In genomic region chr10:116912850-116913249, GRCm38 (mm10) we compare ENCODE assay signal across 26 mouse cellular contexts. TPM values are rescaled to one million over a fixed set of nuclear protein-coding genes. Genes with fewer than 3 reads are reported as not detected.
A peak's percentile ranks its signal among the peaks of the same experiment; 100 is the strongest.
DNase-seq lines count a peak whose midpoint lies in the region; ATAC-seq and TF ChIP-seq lines count a peak whose summit lies in the region.
"Had no signal": no experiment of that assay in that cellular context is flagged by ENCODE, and none has a peak within 500 bp of the region (broad histone marks: within the 10 kb centered on the region; RNA-seq: fewer than 3 reads in every experiment).

No protein-coding gene starts in this region.

- H3K27me3 ChIP-seq in spleen, adult 2 months (ENCODE audit: control insufficient read depth, insufficient read depth, low read length): no peaks in the 10 kb centered on the region
- no peaks in the 10 kb centered on the region for H3K27me3 ChIP-seq in embryonic facial prominence, embryonic 12.5 days
- H3K27me3 ChIP-seq in embryonic facial prominence, embryonic 14.5 days (replicated peaks; ENCODE audit: control insufficient read depth, insufficient read depth, low read length): no peaks in the 10 kb centered on the region
- H3K27me3 ChIP-seq in stomach, embryonic 15.5 days (replicated peaks): no peaks in the 10 kb centered on the region
- H3K27me3 ChIP-seq: CH12.LX; forebrain, embryonic 15.5 days; heart, embryonic 12.5 days; Patski had no signal

- no peak for TF ChIP-seq POLR2A in spleen, adult 2 months (IDR thresholded peaks at IDR 0.05; ENCODE audit: low read depth, low read length)

- DNase-seq in spleen, adult 2 months (ENCODE audit: low read depth in 1 of 2, low spot score in 2 of 2): no peak
- no peak for DNase-seq in spleen, postnatal 10 days (ENCODE audit: low spot score in 2 of 2)
- peak; percentile 45 for DNase-seq in embryonic facial prominence, embryonic 14.5 days (ENCODE audit: low spot score)
- no peak for DNase-seq in cerebellum, postnatal 36 days
- DNase-seq in right cerebral cortex, adult 18-20 months: no peak
- DNase-seq: adrenal gland, postnatal 14 days; cerebellum, adult 11-12 months; cerebellum, adult 9-11 months; gastrocnemius, postnatal 25 days had no signal

- peak overlapping the region; percentile 84 for H3K27ac ChIP-seq in spleen, adult 2 months (ENCODE audit: insufficient read depth, low read length)
- H3K27ac ChIP-seq in embryonic facial prominence, embryonic 12.5 days: 0 out of 2 replicates have a peak overlapping the region, but pooled peaks have one; percentile 36
- peak overlapping the region; percentile 28; the same call in 1 of the 2 replicates for H3K27ac ChIP-seq in embryonic facial prominence, embryonic 14.5 days (replicated peaks; ENCODE audit: low read depth, low read length)
- H3K27ac ChIP-seq in stomach, embryonic 15.5 days: 0 out of 2 replicates have a peak overlapping the region, but pooled peaks have one; percentile 19
- H3K27ac ChIP-seq: forebrain, embryonic 15.5 days; hindbrain, embryonic 10.5 days; hindbrain, embryonic 14.5 days had no signal

- 85% methylated on average over 9 of the region's 9 CpGs for WGBS in spleen, adult 2 months
- WGBS in embryonic facial prominence, embryonic 12.5 days: 80% methylated on average over 9 of the region's 9 CpGs
- 70% methylated on average over 9 of the region's 9 CpGs for WGBS in embryonic facial prominence, embryonic 14.5 days
- WGBS in stomach, embryonic 15.5 days: 83% methylated on average over 9 of the region's 9 CpGs

- peaks cover 38% of the 10 kb centered on the region for H3K36me3 ChIP-seq in spleen, adult 2 months (ENCODE audit: control insufficient read depth, insufficient read depth, low read length)
- peaks cover 53% of the 10 kb centered on the region for H3K36me3 ChIP-seq in embryonic facial prominence, embryonic 12.5 days
- peaks cover 60% of the 10 kb centered on the region for H3K36me3 ChIP-seq in embryonic facial prominence, embryonic 14.5 days (ENCODE audit: control insufficient read depth, insufficient read depth, low read length)
- H3K36me3 ChIP-seq in stomach, embryonic 15.5 days: 0 out of 2 replicates have a peak, but pooled peaks cover 12% of the 10 kb centered on the region

- no peaks in the 10 kb centered on the region for H3K4me1 ChIP-seq in spleen, adult 2 months (ENCODE audit: control insufficient read depth, insufficient read depth, insufficient read length)
- H3K4me1 ChIP-seq in embryonic facial prominence, embryonic 12.5 days: no peaks in the 10 kb centered on the region
- H3K4me1 ChIP-seq in embryonic facial prominence, embryonic 14.5 days (ENCODE audit: control insufficient read depth, insufficient read depth, low read length): no peaks in the 10 kb centered on the region
- H3K4me1 ChIP-seq in stomach, embryonic 15.5 days: no peaks in the 10 kb centered on the region
- H3K4me1 ChIP-seq: forebrain, embryonic 15.5 days; hindbrain, embryonic 10.5 days had no signal

- TF ChIP-seq CTCF in spleen, adult 2 months (IDR thresholded peaks at IDR 0.05; ENCODE audit: extremely low read depth, insufficient read depth, insufficient read length, insufficient replicate concordance): no peak

- H3K4me3 ChIP-seq in spleen, adult 2 months (ENCODE audit: extremely low read depth, insufficient read depth, insufficient read length): no peak overlapping the region
- H3K4me3 ChIP-seq in embryonic facial prominence, embryonic 12.5 days: no peak overlapping the region
- no peak overlapping the region for H3K4me3 ChIP-seq in embryonic facial prominence, embryonic 14.5 days (ENCODE audit: low read depth, low read length)
- H3K4me3 ChIP-seq in stomach, embryonic 15.5 days (replicated peaks): no peak overlapping the region
- H3K4me3 ChIP-seq: forebrain, embryonic 15.5 days; heart, embryonic 12.5 days; hindbrain, embryonic 10.5 days had no signal

- no peak overlapping the region for H3K9ac ChIP-seq in embryonic facial prominence, embryonic 12.5 days
- H3K9ac ChIP-seq in embryonic facial prominence, embryonic 14.5 days (ENCODE audit: low read depth, low read length): no peak overlapping the region
- H3K9ac ChIP-seq in stomach, embryonic 15.5 days: no peak overlapping the region
- H3K9ac ChIP-seq: forebrain, embryonic 15.5 days; heart, embryonic 12.5 days; hindbrain, embryonic 14.5 days had no signal

- no peak overlapping the region for H3K4me2 ChIP-seq in embryonic facial prominence, embryonic 12.5 days (replicated peaks)
- no peak overlapping the region for H3K4me2 ChIP-seq in embryonic facial prominence, embryonic 14.5 days (ENCODE audit: low read depth, low read length)
- no peak overlapping the region for H3K4me2 ChIP-seq in stomach, embryonic 15.5 days
- H3K4me2 ChIP-seq: forebrain, embryonic 15.5 days; heart, embryonic 12.5 days; hindbrain, embryonic 14.5 days had no signal

- no peaks in the 10 kb centered on the region for H3K9me3 ChIP-seq in embryonic facial prominence, embryonic 12.5 days
- no peaks in the 10 kb centered on the region for H3K9me3 ChIP-seq in embryonic facial prominence, embryonic 14.5 days (ENCODE audit: control insufficient read depth, low read length)
- no peaks in the 10 kb centered on the region for H3K9me3 ChIP-seq in stomach, embryonic 15.5 days
- H3K9me3 ChIP-seq: forebrain, embryonic 15.5 days; heart, embryonic 12.5 days; hindbrain, embryonic 10.5 days had no signal

- no peak for ATAC-seq in embryonic facial prominence, embryonic 12.5 days (ENCODE audit: insufficient number of reproducible peaks, insufficient read depth, low FRiP score, low TSS enrichment)
- peak; percentile 79 for ATAC-seq in embryonic facial prominence, embryonic 14.5 days (ENCODE audit: low read depth)
- no peak for ATAC-seq in stomach, embryonic 15.5 days (ENCODE audit: insufficient read depth, low FRiP score, low read depth)
- ATAC-seq in monocyte, adult 5-6 weeks (replicated peaks; ENCODE audit: insufficient number of reproducible peaks, low FRiP score, low TSS enrichment, poor library complexity, severe bottlenecking): no peak
- ATAC-seq: forebrain, embryonic 15.5 days; Patski had no signal

RNA-seq across cellular contexts. Expression of gene Myrfl, which starts 16.1 kb away (rescaled TPM):
- polyA plus RNA-seq in spleen, adult 2 months (2012; rRNA removed): 0.02 TPM in 1 of 2 replicates, not detected in the other
- polyA plus RNA-seq in embryonic facial prominence, embryonic 12.5 days (2016; fragmentation: Nextera tagmentation; extraction: Ambion mirVana): 0.18 TPM in 2 replicates
- polyA plus RNA-seq in embryonic facial prominence, embryonic 14.5 days (2014; fragmentation: Nextera tagmentation; extraction: Ambion mirVana): 0.26 and 0.31 TPM in 2 replicates
- 1.2 and 1.3 TPM in 2 replicates for polyA plus RNA-seq in stomach, embryonic 15.5 days (2015; fragmentation: Nextera tagmentation; extraction: Ambion mirVana)
- not detected in 3 replicates for total RNA-seq in monocyte, adult 5-6 weeks (2017)
- total RNA-seq: adrenal gland, adult 18-20 months; adrenal gland, postnatal 14 days; CH12.LX; granulocyte monocyte progenitor cell, adult 5-6 weeks had no signal
- polyA plus RNA-seq: activated CD4-positive, CD25-positive, alpha-beta regulatory T cell, adult 4 months; hindbrain, embryonic 14.5 days had no signal

RNA-seq across cellular contexts. Expression of gene Rab3ip, which starts 37.7 kb away (rescaled TPM):
- polyA plus RNA-seq in spleen, adult 2 months (2012; rRNA removed): 34.3 and 69.3 TPM in 2 replicates
- polyA plus RNA-seq in embryonic facial prominence, embryonic 12.5 days (2016; fragmentation: Nextera tagmentation; extraction: Ambion mirVana): 36.8 TPM in 2 replicates
- 28.6 and 29.9 TPM in 2 replicates for polyA plus RNA-seq in embryonic facial prominence, embryonic 14.5 days (2014; fragmentation: Nextera tagmentation; extraction: Ambion mirVana)
- 24.6 and 25.2 TPM in 2 replicates for polyA plus RNA-seq in stomach, embryonic 15.5 days (2015; fragmentation: Nextera tagmentation; extraction: Ambion mirVana)
- 16.6 to 20.8 TPM (median 18.0 TPM) in 3 replicates for total RNA-seq in monocyte, adult 5-6 weeks (2017)

RNA-seq across cellular contexts. Expression of gene Gm10271, which starts 59.6 kb away (rescaled TPM):
- polyA plus RNA-seq in spleen, adult 2 months (2012; rRNA removed): not detected in 2 replicates
- polyA plus RNA-seq in embryonic facial prominence, embryonic 12.5 days (2016; fragmentation: Nextera tagmentation; extraction: Ambion mirVana): not detected in 2 replicates
- not detected in 2 replicates for polyA plus RNA-seq in embryonic facial prominence, embryonic 14.5 days (2014; fragmentation: Nextera tagmentation; extraction: Ambion mirVana)
- polyA plus RNA-seq in stomach, embryonic 15.5 days (2015; fragmentation: Nextera tagmentation; extraction: Ambion mirVana): not detected in 2 replicates
- total RNA-seq in monocyte, adult 5-6 weeks (2017): not detected in 3 replicates
- total RNA-seq: adrenal gland, adult 18-20 months; adrenal gland, postnatal 14 days; CH12.LX; gastrocnemius, postnatal 25 days; granulocyte monocyte progenitor cell, adult 5-6 weeks; heart, adult 8-10 months; heart, postnatal 25 days had no signal
- polyA plus RNA-seq: activated CD4-positive, CD25-positive, alpha-beta regulatory T cell, adult 4 months; forebrain, embryonic 11.5 days; forebrain, embryonic 15.5 days; frontal cortex, adult 2 months; heart, embryonic 12.5 days; heart, embryonic 16.5 days; hindbrain, embryonic 10.5 days; hindbrain, embryonic 14.5 days; Patski had no signal

Comparison
In these comparisons a context has a peak if more than half of its experiments do, and no peak if none do; other contexts are left out.
1. H3K27ac ChIP-seq: peak in every context shown above with its lines; median percentile 84 in spleen, adult 2 months; 36 in embryonic facial prominence, embryonic 12.5 days; 28 in embryonic facial prominence, embryonic 14.5 days; 19 in stomach, embryonic 15.5 days.